Mouse (Mus musculus) forebrain, embryonic 13.5 days (tissue): ENCODE measurements at regions not wholly inside any gene's neighbourhood (a gene's known extent, or its start where the extent isn't known, plus 50 kb on each side); places are given as distances from the start of the nearest gene placed in this dataset.

Experiments
- ATAC-seq: fragments of 200-750 bp; cut with Nextera tagmentation; 2 replicates; pipeline ENCODE4 v1.8.0; 2017
- H3K27ac ChIP-seq: fragments of 300-500 bp; sonication (generic); 2 replicates; pipeline ENCODE4 v1.5.1; 2015; ENCODE audit warnings: inconsistent platforms, mild to moderate bottlenecking, moderate library complexity
- H3K27me3 ChIP-seq: fragments of 300-500 bp; sonication (generic); 2 replicates; pipeline ENCODE4 v1.6.1; 2015; ENCODE audit warnings: mild to moderate bottlenecking, inconsistent platforms
- H3K36me3 ChIP-seq: fragments of 300-500 bp; sonication (generic); 2 replicates; pipeline ENCODE4 v1.6.1; 2015; ENCODE audit warnings: mild to moderate bottlenecking, inconsistent platforms; ENCODE audit not compliant: poor library complexity, severe bottlenecking
- H3K4me1 ChIP-seq: fragments of 300-500 bp; sonication (generic); 2 replicates; pipeline ENCODE4 v1.6.1; 2015; ENCODE audit warnings: inconsistent platforms
- H3K4me2 ChIP-seq: fragments of 300-500 bp; sonication (generic); 2 replicates; pipeline ENCODE4 v1.6.1; 2015; ENCODE audit warnings: inconsistent platforms, mild to moderate bottlenecking, moderate library complexity
- H3K4me3 ChIP-seq: fragments of 300-500 bp; sonication (generic); 2 replicates; pipeline ENCODE4 v1.5.1; 2015; ENCODE audit warnings: mild to moderate bottlenecking, inconsistent platforms
- H3K9ac ChIP-seq: fragments of 300-500 bp; sonication (generic); 2 replicates; pipeline ENCODE4 v1.6.1; 2015; ENCODE audit warnings: mild to moderate bottlenecking, inconsistent platforms
- H3K9me3 ChIP-seq: fragments of 300-500 bp; sonication (generic); replicated peaks from 2 replicates; pipeline ENCODE4 v1.6.1; 2016; ENCODE audit warnings: inconsistent platforms
- whole genome bisulfite sequencing: fragments of 180-500 bp; shearing (Covaris S2); methylation state at CpG from one replicate; pipeline ENCODE4 v1.1.7; 2015; 5-methylcytosine and 5-hydroxymethylcytosine counted together

DNA sequence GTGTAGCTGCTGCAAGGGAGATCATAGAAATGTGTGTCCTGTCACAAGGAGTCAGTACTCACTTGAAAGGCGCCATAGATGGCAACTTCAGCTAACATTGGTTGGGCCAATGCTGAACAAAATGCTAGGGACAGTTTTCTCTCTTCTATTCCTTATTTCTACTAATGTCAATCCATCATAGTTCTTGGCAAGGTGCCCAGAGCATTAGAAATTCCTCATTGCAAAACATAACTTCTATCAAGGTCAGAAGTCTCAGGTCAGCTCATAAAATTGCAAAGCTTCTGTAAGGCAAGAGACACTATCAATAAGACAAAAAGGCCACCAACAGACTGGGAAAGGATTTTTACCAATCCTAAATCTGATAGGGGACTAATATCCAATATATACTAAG, 106.3 kb downstream of the D1Ertd622e start:
- no peak overlapping the region for H3K9ac ChIP-seq
- WGBS, result 95% methylated on average over 1 of the region's 1 CpGs
- no peak overlapping the region for H3K4me2 ChIP-seq
- H3K27ac ChIP-seq, result no peak overlapping the region
- ATAC-seq, result no peak
- H3K27me3 ChIP-seq, result no peaks in the 10 kb centered on the region
- no peaks in the 10 kb centered on the region for H3K9me3 ChIP-seq
- H3K4me1 ChIP-seq, result 0 out of 2 replicates have a peak, but pooled peaks cover 3% of the 10 kb centered on the region
- H3K36me3 ChIP-seq, result no peaks in the 10 kb centered on the region
- no peak overlapping the region for H3K4me3 ChIP-seq

DNA sequence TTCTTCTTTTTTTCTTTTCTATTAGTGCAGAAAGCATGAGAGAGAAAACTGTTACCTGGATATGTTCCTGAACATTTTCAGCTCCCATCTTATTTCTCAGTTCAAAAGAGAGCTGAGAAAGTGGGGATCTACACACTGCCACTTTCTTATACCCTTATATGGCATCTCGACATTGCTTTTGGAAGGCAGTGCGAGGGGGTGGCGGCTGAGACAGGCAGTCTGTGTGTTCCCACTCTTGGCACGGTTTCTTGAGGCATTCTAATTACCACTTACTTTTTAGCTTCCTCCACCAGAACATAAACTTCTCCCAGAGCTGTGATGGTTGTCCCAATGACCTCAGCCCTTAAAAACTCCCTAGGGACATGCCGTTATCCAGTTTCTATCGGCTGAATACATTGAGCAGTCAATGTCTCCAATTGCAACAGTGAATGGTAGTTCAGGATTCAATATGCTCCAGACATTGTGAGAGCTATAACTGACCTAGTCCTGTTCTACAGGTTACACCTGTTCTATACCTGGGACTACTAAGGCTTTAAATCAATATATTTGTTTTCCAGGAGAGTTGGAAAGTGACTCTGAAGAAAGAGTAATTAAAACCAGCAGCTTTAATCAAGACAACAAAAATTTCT, 106.8 kb downstream of the D1Ertd622e start:
- WGBS, result 74% methylated on average over 6 of the region's 6 CpGs
- H3K27me3 ChIP-seq, result no peaks in the 10 kb centered on the region
- H3K4me3 ChIP-seq, result no peak overlapping the region
- no peaks in the 10 kb centered on the region for H3K36me3 ChIP-seq
- no peak overlapping the region for H3K27ac ChIP-seq
- H3K4me2 ChIP-seq, result no peak overlapping the region
- 0 out of 2 replicates have a peak, but pooled peaks cover 3% of the 10 kb centered on the region for H3K4me1 ChIP-seq
- H3K9me3 ChIP-seq, result no peaks in the 10 kb centered on the region
- no peak for ATAC-seq
- no peak overlapping the region for H3K9ac ChIP-seq

DNA sequence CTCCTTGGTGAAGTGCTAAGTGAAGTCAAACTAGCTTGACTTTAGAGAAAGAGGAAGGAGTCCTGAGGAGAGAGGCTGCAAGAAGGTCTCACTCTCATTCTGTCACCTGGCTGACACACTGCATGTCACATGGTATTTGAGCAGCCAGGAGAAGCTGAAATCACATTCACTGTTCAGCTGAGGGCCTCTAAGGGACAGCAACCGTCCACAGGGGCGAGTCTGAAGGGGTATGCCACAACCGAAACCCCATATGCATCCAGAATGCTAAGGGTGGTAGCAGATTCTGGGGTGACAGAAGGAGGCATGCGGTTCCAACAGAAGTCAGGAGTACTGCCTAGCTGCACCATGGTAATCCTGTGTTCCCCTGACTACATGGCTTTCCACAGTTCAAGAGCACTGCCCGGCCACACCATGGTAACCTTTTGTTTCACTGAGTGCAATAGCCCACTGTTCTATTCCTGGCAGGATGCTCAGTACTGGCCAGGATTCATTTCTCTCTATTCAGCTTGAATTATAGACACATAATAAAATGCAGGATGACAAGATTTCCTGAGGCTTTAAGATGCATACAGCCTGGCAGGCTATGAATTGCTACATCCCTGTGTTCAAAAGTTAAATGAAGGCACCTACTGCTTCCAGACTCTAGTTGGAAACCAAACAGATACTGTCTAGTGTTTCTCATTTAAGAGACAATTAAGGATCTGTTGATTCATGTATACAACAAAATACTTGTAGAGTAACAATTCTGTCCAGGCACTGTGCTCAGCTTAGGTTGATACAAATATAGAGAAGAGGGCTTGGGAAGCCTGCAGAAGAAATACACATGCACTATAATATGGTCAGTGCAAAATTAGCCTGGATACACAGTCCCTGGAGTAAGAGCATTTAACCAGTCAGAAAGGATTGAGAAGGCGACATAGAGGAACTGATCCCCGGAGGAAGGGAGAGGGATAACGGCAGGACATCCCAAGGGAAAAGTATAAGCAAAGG, 108.1 kb downstream of the D1Ertd622e start:
- no peaks in the 10 kb centered on the region for H3K9me3 ChIP-seq
- peak; percentile 68 for ATAC-seq
- H3K27ac ChIP-seq, result no peak overlapping the region
- no peaks in the 10 kb centered on the region for H3K36me3 ChIP-seq
- H3K4me3 ChIP-seq, result no peak overlapping the region
- H3K9ac ChIP-seq, result no peak overlapping the region
- no peak overlapping the region for H3K4me2 ChIP-seq
- 76% methylated on average over 8 of the region's 8 CpGs for WGBS
- 0 out of 2 replicates have a peak, but pooled peaks cover 3% of the 10 kb centered on the region for H3K4me1 ChIP-seq
- no peaks in the 10 kb centered on the region for H3K27me3 ChIP-seq

DNA sequence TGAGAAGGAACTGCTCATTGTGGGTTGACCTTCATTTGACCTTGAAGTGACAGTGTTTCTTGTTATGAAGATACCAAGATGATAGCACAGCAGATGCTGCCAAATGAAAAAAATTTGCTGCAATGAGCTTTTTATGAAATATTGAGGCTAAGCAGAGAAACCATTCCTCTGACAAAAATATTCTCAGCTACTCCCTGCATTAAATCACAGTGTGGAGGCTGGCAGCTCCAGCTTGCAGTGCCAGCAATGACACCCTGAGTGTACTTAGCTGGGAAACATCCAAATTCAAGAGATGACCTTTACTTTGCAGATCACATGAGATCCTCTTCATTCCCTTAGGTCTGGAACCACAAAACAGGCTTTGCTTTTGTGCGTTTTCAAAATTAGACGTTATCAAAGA, 109.0 kb downstream of the D1Ertd622e start:
- H3K9ac ChIP-seq, result no peak overlapping the region

DNA sequence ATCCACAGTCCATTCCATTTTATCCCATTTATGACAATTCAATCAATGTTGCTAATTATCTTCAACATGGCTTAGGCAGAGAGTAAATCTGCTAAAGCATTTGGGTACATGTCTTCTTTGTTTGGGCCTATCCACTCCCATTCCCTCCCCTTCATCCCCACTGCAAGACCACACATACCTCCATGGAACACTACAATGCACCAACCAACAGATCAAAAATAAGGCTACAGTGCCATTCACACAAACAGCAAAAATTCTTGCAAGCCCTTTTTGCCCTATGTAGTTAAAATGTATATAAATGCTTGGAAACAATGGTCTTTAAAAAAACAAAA, 120.7 kb downstream of the D1Ertd622e start:
- Histone ChIP-seq H3K36me3 (no peaks in the 10 kb centered on the region), H3K4me1 (peaks cover 13% of the 10 kb centered on the region), H3K9ac (no peak overlapping the region), H3K27ac (peak overlapping the region; percentile 74), H3K4me3 (no peak overlapping the region), H3K27me3 (no peaks in the 10 kb centered on the region), H3K9me3 (no peaks in the 10 kb centered on the region), H3K4me2 (no peak overlapping the region; the same call in 1 of the 2 replicates)
- ATAC-seq, result peak; percentile 37

More for the DNA sequence above, 109.0 kb downstream of the D1Ertd622e start:
- Histone ChIP-seq H3K4me2 (no peak overlapping the region), H3K27ac (no peak overlapping the region), H3K4me3 (no peak overlapping the region), H3K27me3 (no peaks in the 10 kb centered on the region), H3K9me3 (no peaks in the 10 kb centered on the region), H3K36me3 (no peaks in the 10 kb centered on the region), H3K4me1 (0 out of 2 replicates have a peak, but pooled peaks cover 3% of the 10 kb centered on the region)
- 89% methylated on average over 2 of the region's 2 CpGs for WGBS
- no peak for ATAC-seq

DNA sequence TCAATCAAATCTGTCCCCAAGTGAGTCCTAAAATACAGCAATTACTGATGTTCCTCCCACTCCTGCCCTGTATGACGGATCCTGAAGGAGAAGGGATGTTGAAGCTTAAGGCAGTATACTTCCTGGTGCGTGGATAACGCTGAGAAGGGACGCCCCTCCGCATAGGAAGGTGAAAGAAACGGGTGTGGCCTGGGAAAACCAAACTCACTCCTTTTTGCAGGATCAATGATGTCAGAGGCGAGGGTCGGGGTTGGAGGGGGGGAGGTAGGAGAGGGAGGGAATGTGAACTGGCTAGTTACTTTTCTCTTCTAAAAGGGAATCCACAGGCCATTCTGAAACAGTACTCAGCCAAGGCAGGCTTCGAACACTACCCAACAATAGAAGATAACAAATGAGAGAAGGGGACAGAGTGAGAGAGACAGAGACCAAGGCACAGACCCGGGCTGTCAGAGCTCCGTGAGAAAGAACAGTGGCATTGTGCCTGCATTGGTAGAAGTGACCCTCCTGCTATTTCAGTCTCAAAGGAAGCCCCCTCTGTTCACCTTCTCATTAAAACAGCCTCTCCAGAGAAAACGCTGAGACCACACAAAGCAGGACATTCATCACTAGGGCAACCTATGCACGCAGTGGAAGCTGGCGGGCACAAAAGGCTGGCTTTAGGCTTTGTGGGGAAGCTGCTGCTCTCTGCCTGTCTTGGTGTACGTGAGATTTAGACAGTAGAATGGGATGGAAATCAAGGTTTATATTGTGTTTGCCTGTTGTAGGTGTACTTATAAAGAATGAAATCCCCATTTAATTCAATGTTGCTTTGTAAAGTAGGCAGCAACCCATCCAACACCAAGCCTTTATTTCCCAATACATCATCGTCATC, 121.3 kb downstream of the D1Ertd622e start:
- no peaks in the 10 kb centered on the region for H3K36me3 ChIP-seq
- peak overlapping the region; percentile 47 for H3K4me2 ChIP-seq
- WGBS, result 6% methylated on average over 16 of the region's 16 CpGs
- 0 out of 2 replicates have a peak overlapping the region, but pooled peaks have one; percentile 8 for H3K4me3 ChIP-seq
- peak; percentile 92 for ATAC-seq
- peaks cover 13% of the 10 kb centered on the region for H3K4me1 ChIP-seq
- 0 out of 2 replicates have a peak overlapping the region, but pooled peaks have one; percentile 3 for H3K9ac ChIP-seq
- H3K9me3 ChIP-seq, result no peaks in the 10 kb centered on the region
- H3K27me3 ChIP-seq, result no peaks in the 10 kb centered on the region
- peak overlapping the region; percentile 74 for H3K27ac ChIP-seq

GRCm38 (mm10) chr1:97496915-97497314, 165.0 kb downstream of the D1Ertd622e start:
- 67% methylated on average over 1 of the region's 1 CpGs for WGBS
- H3K9me3 ChIP-seq, result no peaks in the 10 kb centered on the region
- no peaks in the 10 kb centered on the region for H3K36me3 ChIP-seq
- no peaks in the 10 kb centered on the region for H3K4me1 ChIP-seq
- no peak for ATAC-seq
- no peak overlapping the region for H3K9ac ChIP-seq
- H3K27me3 ChIP-seq, result no peaks in the 10 kb centered on the region
- no peak overlapping the region for H3K4me2 ChIP-seq
- H3K27ac ChIP-seq, result no peak overlapping the region
- H3K4me3 ChIP-seq, result no peak overlapping the region

DNA sequence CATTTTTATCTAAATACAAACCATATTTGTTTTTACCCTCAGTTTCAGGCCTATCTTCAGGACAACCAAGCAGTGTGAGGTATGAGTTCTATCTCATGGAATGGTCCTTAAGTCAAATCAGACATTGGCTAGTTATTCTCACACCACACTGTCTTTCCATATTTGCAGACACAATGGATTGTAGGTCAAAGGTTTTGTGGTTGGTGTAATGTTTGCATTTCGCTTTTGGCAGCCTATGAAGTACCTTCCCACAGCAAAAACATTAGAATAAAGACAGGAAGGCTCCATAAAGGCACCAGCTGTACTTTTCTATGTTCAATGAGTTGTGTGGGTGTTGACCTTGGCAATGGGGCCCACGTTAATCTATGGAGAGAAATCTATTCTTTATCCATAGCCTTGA, 182.0 kb downstream of the D1Ertd622e start:
- H3K4me3 ChIP-seq, result no peak overlapping the region
- no peak overlapping the region for H3K9ac ChIP-seq
- no peaks in the 10 kb centered on the region for H3K36me3 ChIP-seq
- H3K4me1 ChIP-seq, result no peaks in the 10 kb centered on the region
- no peak for ATAC-seq
- 65% methylated on average over 2 of the region's 2 CpGs for WGBS
- H3K4me2 ChIP-seq, result no peak overlapping the region
- H3K9me3 ChIP-seq, result no peaks in the 10 kb centered on the region
- no peak overlapping the region for H3K27ac ChIP-seq
- no peaks in the 10 kb centered on the region for H3K27me3 ChIP-seq
